Mouse (Mus musculus) lung, postnatal 0 days (tissue): ENCODE data around the gene Olfr641. TPM values are rescaled to one million over a fixed set of nuclear protein-coding genes. Genes with fewer than 3 reads are reported as not detected.

Source experiments
- ATAC-seq: fragments of 200-750 bp; cut with Nextera tagmentation; 2 replicates; pipeline ENCODE4 v1.8.0; 2017; ENCODE audit warnings: moderate library complexity
- DNase-seq: peaks from one replicate; pipeline ENCODE4 v3.0.0-alpha.2; 2016; ENCODE audit warnings: low spot score
- H3K27ac ChIP-seq: fragments of 300-500 bp; sonication (generic); 2 replicates; pipeline ENCODE4 v1.5.1; 2014; ENCODE audit warnings: antibody characterized with exemption, mild to moderate bottlenecking, low read length, mixed read lengths
- H3K27me3 ChIP-seq: fragments of 300-500 bp; sonication (generic); replicated peaks from 2 replicates; pipeline ENCODE4 v1.6.1; 2014; ENCODE audit warnings: low read length, mixed read lengths; ENCODE audit not compliant: insufficient read depth
- H3K36me3 ChIP-seq: fragments of 300-500 bp; sonication (generic); 2 replicates; pipeline ENCODE4 v1.6.1; 2014; ENCODE audit warnings: low read length, mixed read lengths; ENCODE audit not compliant: insufficient read depth
- H3K4me1 ChIP-seq: fragments of 300-500 bp; sonication (generic); 2 replicates; pipeline ENCODE4 v1.6.1; 2014; ENCODE audit warnings: antibody characterized with exemption, low read depth, low read length, mixed read lengths; ENCODE audit not compliant: insufficient read depth
- H3K4me2 ChIP-seq: fragments of 300-500 bp; sonication (generic); replicated peaks from 2 replicates; pipeline ENCODE4 v1.6.1; 2014; ENCODE audit warnings: low read depth, mild to moderate bottlenecking, low read length, moderate library complexity, mixed read lengths
- H3K4me3 ChIP-seq: fragments of 300-500 bp; sonication (generic); 2 replicates; pipeline ENCODE4 v1.5.1; 2014; ENCODE audit warnings: low read depth, low read length
- H3K9ac ChIP-seq: fragments of 300-500 bp; sonication (generic); replicated peaks from 2 replicates; pipeline ENCODE4 v1.6.1; 2014; ENCODE audit warnings: low read depth, mild to moderate bottlenecking
- H3K9me3 ChIP-seq: fragments of 300-500 bp; sonication (generic); 2 replicates; pipeline ENCODE4 v1.6.1; 2016; ENCODE audit warnings: low read length, mixed read lengths
- CTCF ChIP-seq: IDR thresholded peaks from 2 replicates; pipeline ENCODE4 v1.5.1; 2016; ENCODE audit warnings: antibody characterized with exemption, mild to moderate bottlenecking
- EP300 ChIP-seq: IDR thresholded peaks from 2 replicates; pipeline ENCODE4 v1.6.1; 2016; ENCODE audit warnings: antibody characterized with exemption, mild to moderate bottlenecking, control low read depth
- WGBS: fragments of 180-500 bp; shearing (Covaris S2); extraction: QIAGEN DNeasy Blood & Tissue Kit; methylation state at CpG from one replicate; pipeline ENCODE4 v1.1.7; 2014; 5-methylcytosine and 5-hydroxymethylcytosine counted together
- polyA plus RNA-seq: library from polyadenylated mRNA; unstranded; fragments of >200 nt; fragmentation: Nextera tagmentation; extraction: Ambion mirVana; gene quantifications from 2 replicates; pipeline ENCODE4 v1.2.1, GENCODE M21; 2015

Gene Olfr641
- polyA plus RNA-seq, 1 experiment from 2014 or later = not detected

- Histone ChIP-seq H3K9ac (no peak overlapping the region), H3K9me3 (no peaks in the 10 kb centered on the region), H3K27ac (no peak overlapping the region), H3K4me3 (no peak overlapping the region), H3K4me1 (no peaks in the 10 kb centered on the region), H3K4me2 (no peak overlapping the region), H3K27me3 (no peaks in the 10 kb centered on the region), H3K36me3 (no peaks in the 10 kb centered on the region)
- ATAC-seq (no peak), DNase-seq (no peak)
- 71% methylated on average over 3 of the region's 3 CpGs for WGBS
- TF ChIP-seq CTCF = no peak
- no peak for TF ChIP-seq EP300
Observed at GRCm38 (mm10) chr7:104026978-104027377, 8.3 kb upstream of the Olfr641 start.

- TF ChIP-seq CTCF (no peak), EP300 (no peak)
- DNase-seq = no peak
- no peak overlapping the region for H3K27ac ChIP-seq
- no peaks in the 10 kb centered on the region for H3K4me1 ChIP-seq
- 82% methylated on average over 4 of the region's 4 CpGs for WGBS
- no peaks in the 10 kb centered on the region for H3K36me3 ChIP-seq
- no peak overlapping the region for H3K4me3 ChIP-seq
- no peak overlapping the region for H3K9ac ChIP-seq
- no peak for ATAC-seq
- no peaks in the 10 kb centered on the region for H3K27me3 ChIP-seq
- H3K4me2 ChIP-seq = no peak overlapping the region
- H3K9me3 ChIP-seq = no peaks in the 10 kb centered on the region
Observed at GRCm38 (mm10) chr7:104050745-104051144, 15.5 kb downstream of the Olfr641 start.

GRCm38 (mm10) chr7:104052566-104052965 lies 17.3 kb downstream of the Olfr641 start, which contains the start of gene Olfr642:
Gene Olfr642, minus strand, starts transcription at chr7:104052666.
- DNase-seq = no peak
- no peak for ATAC-seq
- no peaks in the 10 kb centered on the region for H3K4me1 ChIP-seq
- no peaks in the 10 kb centered on the region for H3K27me3 ChIP-seq
- no peak within 1 kb of the TSS for H3K4me2 ChIP-seq
- no peak within 1 kb of the TSS for H3K27ac ChIP-seq
- H3K36me3 ChIP-seq = no peaks in the 10 kb centered on the region
- H3K9me3 ChIP-seq = no peaks in the 10 kb centered on the region
- no peak for TF ChIP-seq CTCF
- TF ChIP-seq EP300 = no peak
- H3K9ac ChIP-seq = no peak within 1 kb of the TSS
- no peak within 1 kb of the TSS for H3K4me3 ChIP-seq
- WGBS = 52% methylated on average over 1 of the region's 1 CpGs

GRCm38 (mm10) chr7:104059215-104059614 lies 24.0 kb downstream of the Olfr641 start:
- Histone ChIP-seq H3K4me2 (no peak overlapping the region), H3K36me3 (no peaks in the 10 kb centered on the region), H3K4me3 (no peak overlapping the region), H3K27me3 (no peaks in the 10 kb centered on the region), H3K9me3 (no peaks in the 10 kb centered on the region), H3K9ac (no peak overlapping the region), H3K4me1 (no peaks in the 10 kb centered on the region), H3K27ac (no peak overlapping the region)
- TF ChIP-seq EP300 = no peak
- TF ChIP-seq CTCF = no peak
- ATAC-seq (no peak), DNase-seq (no peak)
- WGBS = 81% methylated on average over 1 of the region's 1 CpGs

- no peaks in the 10 kb centered on the region for H3K27me3 ChIP-seq
- no peak within 1 kb of the TSS for H3K4me3 ChIP-seq
- TF ChIP-seq EP300 (no peak), CTCF (no peak)
- no peak for ATAC-seq
- WGBS = 37% methylated on average over 2 of the region's 2 CpGs
- no peak within 1 kb of the TSS for H3K27ac ChIP-seq
- H3K4me2 ChIP-seq = no peak within 1 kb of the TSS
- no peaks in the 10 kb centered on the region for H3K9me3 ChIP-seq
- no peak within 1 kb of the TSS for H3K9ac ChIP-seq
- DNase-seq = no peak
- H3K36me3 ChIP-seq = no peaks in the 10 kb centered on the region
- no peaks in the 10 kb centered on the region for H3K4me1 ChIP-seq
Observed at GRCm38 (mm10) chr7:104061345-104061744, 26.1 kb downstream of the Olfr641 start, which contains the start of gene 4930516K23Rik. Gene 4930516K23Rik, minus strand, starts transcription at chr7:104061445.

GRCm38 (mm10) chr7:104071769-104072168 lies 36.5 kb downstream of the Olfr641 start, which contains the start of gene Olfr644:
Gene Olfr644, minus strand, starts transcription at chr7:104071869.
- H3K9me3 ChIP-seq = no peaks in the 10 kb centered on the region
- 58% methylated on average over 2 of the region's 2 CpGs for WGBS
- H3K27ac ChIP-seq = no peak within 1 kb of the TSS
- ATAC-seq (no peak), DNase-seq (no peak)
- TF ChIP-seq EP300 = no peak
- no peak for TF ChIP-seq CTCF
- no peaks in the 10 kb centered on the region for H3K4me1 ChIP-seq
- H3K9ac ChIP-seq = no peak within 1 kb of the TSS
- no peak within 1 kb of the TSS for H3K4me3 ChIP-seq
- H3K4me2 ChIP-seq = no peak within 1 kb of the TSS
- H3K36me3 ChIP-seq = no peaks in the 10 kb centered on the region
- no peaks in the 10 kb centered on the region for H3K27me3 ChIP-seq

GRCm38 (mm10) chr7:104085365-104085764 lies 50.1 kb downstream of the Olfr641 start, which contains the start of gene Olfr645:
Gene Olfr645, minus strand, starts transcription at chr7:104085465.
- H3K4me1 ChIP-seq = no peaks in the 10 kb centered on the region
- ATAC-seq (no peak), DNase-seq (no peak)
- H3K9me3 ChIP-seq = no peaks in the 10 kb centered on the region
- H3K4me3 ChIP-seq = no peak within 1 kb of the TSS
- TF ChIP-seq EP300 = no peak
- TF ChIP-seq CTCF = no peak
- H3K9ac ChIP-seq = no peak within 1 kb of the TSS
- H3K36me3 ChIP-seq = no peaks in the 10 kb centered on the region
- H3K4me2 ChIP-seq = no peak within 1 kb of the TSS
- H3K27ac ChIP-seq = no peak within 1 kb of the TSS
- H3K27me3 ChIP-seq = no peaks in the 10 kb centered on the region
- 71% methylated on average over 1 of the region's 1 CpGs for WGBS

Other genes with a start within 250 kb of the Olfr641 start
- gene Olfr67, start 243.6 kb upstream of the Olfr641 start, polyA plus RNA-seq = not detected in 2 replicates
- gene Hbb-bt, start 221.4 kb upstream of the Olfr641 start, polyA plus RNA-seq = 4,793 and 5,487 TPM in 2 replicates
- gene Hbb-bs, start 207.3 kb upstream of the Olfr641 start, polyA plus RNA-seq = 19,829 and 23,579 TPM in 2 replicates
- gene Hbb-bh2, start 194.9 kb upstream of the Olfr641 start, polyA plus RNA-seq = not detected in 2 replicates
- gene Hbb-bh1, start 192.3 kb upstream of the Olfr641 start, polyA plus RNA-seq = 0.27 TPM in 1 of 2 replicates, not detected in the other
- gene Hbb-y, start 182.2 kb upstream of the Olfr641 start, polyA plus RNA-seq = 11.4 and 11.9 TPM in 2 replicates
- gene Olfr66, start 149.2 kb upstream of the Olfr641 start, polyA plus RNA-seq = not detected in 2 replicates
- not detected in 2 replicates for gene Olfr64, start 141.0 kb upstream of the Olfr641 start, polyA plus RNA-seq
- gene Olfr65, start 132.0 kb upstream of the Olfr641 start, polyA plus RNA-seq = 0.05 TPM in 1 of 2 replicates, not detected in the other
- not detected in 2 replicates for gene Olfr631, start 106.6 kb upstream of the Olfr641 start, polyA plus RNA-seq
- not detected in 2 replicates for gene Olfr632, start 101.1 kb upstream of the Olfr641 start, polyA plus RNA-seq
- gene Olfr633, start 91.0 kb upstream of the Olfr641 start, polyA plus RNA-seq = not detected in 2 replicates
- gene Olfr635, start 64.3 kb upstream of the Olfr641 start, polyA plus RNA-seq = not detected in 2 replicates
- gene Olfr638, start 36.7 kb upstream of the Olfr641 start, polyA plus RNA-seq = not detected in 2 replicates
- gene Olfr639, start 18.1 kb upstream of the Olfr641 start, polyA plus RNA-seq = not detected in 2 replicates
- not detected in 2 replicates for gene Olfr640, start 9.9 kb upstream of the Olfr641 start, polyA plus RNA-seq
- not detected in 2 replicates for gene Olfr642, start 17.2 kb downstream of the Olfr641 start, polyA plus RNA-seq
- not detected in 2 replicates for gene 4930516K23Rik, start 26.0 kb downstream of the Olfr641 start, polyA plus RNA-seq
- gene Olfr644, start 36.4 kb downstream of the Olfr641 start, polyA plus RNA-seq = not detected in 2 replicates
- not detected in 2 replicates for gene Olfr645, start 50.0 kb downstream of the Olfr641 start, polyA plus RNA-seq
- not detected in 2 replicates for gene Olfr646, start 69.4 kb downstream of the Olfr641 start, polyA plus RNA-seq
- gene Ubqln5, start 94.4 kb downstream of the Olfr641 start, polyA plus RNA-seq = not detected in 2 replicates
- not detected in 2 replicates for gene Olfr643, start 102.0 kb downstream of the Olfr641 start, polyA plus RNA-seq
- gene Ubqln3, start 107.8 kb downstream of the Olfr641 start, polyA plus RNA-seq = not detected in 2 replicates
- gene Ubqlnl, start 115.1 kb downstream of the Olfr641 start, polyA plus RNA-seq = not detected in 2 replicates
- gene Olfm5, start 129.4 kb downstream of the Olfr641 start, polyA plus RNA-seq = not detected in 2 replicates
- 0.13 TPM in 1 of 2 replicates, not detected in the other for gene Olfr648, start 147.9 kb downstream of the Olfr641 start, polyA plus RNA-seq
- gene Olfr649, start 160.5 kb downstream of the Olfr641 start, polyA plus RNA-seq = not detected in 2 replicates
- gene Trim6, start 183.3 kb downstream of the Olfr641 start, polyA plus RNA-seq = 0.61 and 1.1 TPM in 2 replicates
- 6.5 and 7.3 TPM in 2 replicates for gene Trim34a, start 209.0 kb downstream of the Olfr641 start, polyA plus RNA-seq